Mouse (Mus musculus): ENCODE data around the gene Gm7579. TPM values are rescaled to one million over a fixed set of nuclear protein-coding genes. Genes with fewer than 3 reads are reported as not detected.
"Not testable (repeated sequence)": the region's sequence is repeated elsewhere in the genome, so short reads cannot be mapped to it uniquely, and the experiment has no call there.

Gene Gm7579
- not detected in 2 replicates for polyA plus RNA-seq (2012; ENCODE audit: insufficient read depth, low replicate concordance)

GRCm38 (mm10) chr7:142211559-142211958, at the start of gene Gm7579:
Gene Gm7579 (plus strand): TSS chr7:142211859.
- no peak for TF ChIP-seq FLI1 (IDR thresholded peaks at IDR 0.05; ENCODE audit: low read length)
- TF ChIP-seq GATA1 (IDR thresholded peaks at IDR 0.05; ENCODE audit: borderline replicate concordance, low read length) = no peak
- H3K4me1 ChIP-seq = no peaks in the 10 kb centered on the region
- no peak within 1 kb of the TSS for H3K4me3 ChIP-seq (replicated peaks)
- no peaks in the 10 kb centered on the region for H3K36me3 ChIP-seq (replicated peaks; ENCODE audit: low read length)
- H3K27me3 ChIP-seq (replicated peaks) = peaks cover 34% of the 10 kb centered on the region
- H3K9me3 ChIP-seq = no peaks in the 10 kb centered on the region

GRCm38 (mm10) chr7:142165639-142166038, 46.0 kb upstream of the Gm7579 start, which contains the start of gene Gm4553:
Gene Gm4553 (minus strand): TSS chr7:142165739.
- not testable (repeated sequence) for H3K9me3 ChIP-seq; H3K4me3 ChIP-seq (replicated peaks); H3K4me1 ChIP-seq; H3K36me3 ChIP-seq (replicated peaks; ENCODE audit: low read length)
- peaks cover 28% of the 10 kb centered on the region for H3K27me3 ChIP-seq (replicated peaks)

DNA sequence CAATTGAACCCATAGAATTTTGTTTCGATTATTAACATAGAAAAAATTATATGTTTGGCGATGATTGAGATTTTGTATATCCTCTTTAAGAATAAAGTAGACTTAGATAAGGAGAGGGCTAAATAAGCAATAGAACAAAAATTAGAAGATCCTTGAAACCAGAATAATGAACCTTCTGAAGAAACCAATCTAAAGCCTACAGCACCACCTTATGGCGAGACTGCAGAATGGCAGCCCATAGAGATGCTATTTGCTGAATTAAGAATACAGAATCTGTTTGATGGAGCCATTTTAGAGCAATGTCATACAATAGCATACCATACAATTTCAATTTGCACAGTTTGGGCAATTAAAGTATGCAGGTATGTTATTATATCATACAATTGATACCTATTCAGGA, 41.8 kb upstream of the Gm7579 start:
- no peak for TF ChIP-seq FLI1 (IDR thresholded peaks at IDR 0.05; ENCODE audit: low read length)
- TF ChIP-seq GATA1 (IDR thresholded peaks at IDR 0.05; ENCODE audit: borderline replicate concordance, low read length) = no peak
- Histone ChIP-seq H3K9me3 (no peaks in the 10 kb centered on the region), H3K4me3 (replicated peaks) (no peak overlapping the region), H3K27me3 (replicated peaks) (peaks cover 31% of the 10 kb centered on the region), H3K36me3 (replicated peaks; ENCODE audit: low read length) (no peaks in the 10 kb centered on the region), H3K4me1 (no peaks in the 10 kb centered on the region)

DNA sequence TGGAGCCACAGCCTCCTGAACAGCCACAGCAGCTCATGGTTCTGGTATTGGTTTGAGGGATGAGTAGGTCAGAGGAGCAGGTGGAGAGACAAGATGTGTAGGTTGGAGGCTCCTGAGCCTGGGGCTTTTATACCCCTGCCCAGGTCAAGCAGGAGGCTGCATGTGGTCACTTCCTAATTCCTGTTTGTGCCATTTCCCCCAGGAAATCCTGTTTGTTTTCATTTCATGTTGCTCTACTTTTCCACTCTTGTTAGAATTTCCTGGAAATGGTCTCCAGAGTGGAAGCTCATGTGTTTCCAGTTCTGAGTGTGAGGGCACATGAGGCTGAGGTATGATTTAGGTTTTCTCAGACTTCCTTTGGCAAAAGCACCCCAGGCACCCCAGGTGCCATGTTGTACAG, 35.8 kb upstream of the Gm7579 start, which contains the start of gene Krtap5-2:
TSS of gene Krtap5-2 (minus strand) at position 101 of the 400 bp plus-strand sequence.
- peaks cover 29% of the 10 kb centered on the region for H3K27me3 ChIP-seq (replicated peaks)
- peaks cover 13% of the 10 kb centered on the region for H3K9me3 ChIP-seq
- not testable (repeated sequence) for H3K36me3 ChIP-seq (replicated peaks; ENCODE audit: low read length); H3K4me3 ChIP-seq (replicated peaks); H3K4me1 ChIP-seq

- H3K4me3 ChIP-seq (replicated peaks) = no peak overlapping the region
- H3K36me3 ChIP-seq (replicated peaks; ENCODE audit: low read length) = no peaks in the 10 kb centered on the region
- peaks cover 14% of the 10 kb centered on the region for H3K27me3 ChIP-seq (replicated peaks)
- H3K4me1 ChIP-seq = no peaks in the 10 kb centered on the region
- H3K9me3 ChIP-seq = peaks cover 13% of the 10 kb centered on the region
- no peak for TF ChIP-seq FLI1 (IDR thresholded peaks at IDR 0.05; ENCODE audit: low read length)
- TF ChIP-seq GATA1 (IDR thresholded peaks at IDR 0.05; ENCODE audit: borderline replicate concordance, low read length) = no peak
Measured at GRCm38 (mm10) chr7:142178685-142179084, 33.0 kb upstream of the Gm7579 start.

GRCm38 (mm10) chr7:142181021-142181420, 30.6 kb upstream of the Gm7579 start:
- Histone ChIP-seq H3K36me3 (replicated peaks; ENCODE audit: low read length) (no peaks in the 10 kb centered on the region), H3K27me3 (replicated peaks) (peaks cover 17% of the 10 kb centered on the region), H3K4me1 (no peaks in the 10 kb centered on the region), H3K4me3 (replicated peaks) (no peak overlapping the region), H3K9me3 (peaks cover 9% of the 10 kb centered on the region)
- TF ChIP-seq FLI1 (IDR thresholded peaks at IDR 0.05; ENCODE audit: low read length) (no peak), GATA1 (IDR thresholded peaks at IDR 0.05; ENCODE audit: borderline replicate concordance, low read length) (no peak)

- no peaks in the 10 kb centered on the region for H3K36me3 ChIP-seq (replicated peaks; ENCODE audit: low read length)
- TF ChIP-seq GATA1 (IDR thresholded peaks at IDR 0.05; ENCODE audit: borderline replicate concordance, low read length) = no peak
- TF ChIP-seq FLI1 (IDR thresholded peaks at IDR 0.05; ENCODE audit: low read length) = no peak
- no peaks in the 10 kb centered on the region for H3K4me1 ChIP-seq
- H3K4me3 ChIP-seq (replicated peaks) = no peak overlapping the region
- H3K27me3 ChIP-seq (replicated peaks) = peaks cover 29% of the 10 kb centered on the region
- no peaks in the 10 kb centered on the region for H3K9me3 ChIP-seq
Measured at GRCm38 (mm10) chr7:142188156-142188555, 23.5 kb upstream of the Gm7579 start.

DNA sequence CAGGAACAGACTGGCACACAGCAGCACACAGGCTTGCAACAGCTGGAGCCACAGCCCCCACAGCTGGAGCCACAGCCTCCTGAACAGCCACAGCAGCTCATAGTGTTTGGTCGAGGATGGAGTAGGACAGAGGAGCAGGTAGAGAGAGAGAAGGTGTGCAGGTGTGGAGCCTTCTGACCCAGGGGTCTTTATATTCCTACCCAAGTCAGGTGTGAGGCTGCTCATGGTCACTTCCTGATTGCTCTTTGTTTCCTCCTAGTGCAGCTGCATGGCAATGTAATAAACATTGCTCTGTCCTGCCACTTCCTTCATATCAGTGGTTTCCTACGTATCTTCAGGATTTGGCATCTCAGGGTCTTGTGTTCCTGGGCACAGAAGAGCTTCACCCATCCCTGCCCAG, 21.4 kb upstream of the Gm7579 start, which contains the start of gene Gm10153:
TSS of gene Gm10153 (minus strand) at position 101 of the 400 bp plus-strand sequence.
- no peaks in the 10 kb centered on the region for H3K4me1 ChIP-seq
- peaks cover 11% of the 10 kb centered on the region; the same call in 1 of the 2 replicates for H3K9me3 ChIP-seq
- peaks cover 25% of the 10 kb centered on the region for H3K27me3 ChIP-seq (replicated peaks)
- no peaks in the 10 kb centered on the region for H3K36me3 ChIP-seq (replicated peaks; ENCODE audit: low read length)
- H3K4me3 ChIP-seq (replicated peaks) = no peak within 1 kb of the TSS
- TF ChIP-seq GATA1 (IDR thresholded peaks at IDR 0.05; ENCODE audit: borderline replicate concordance, low read length) (no peak), FLI1 (IDR thresholded peaks at IDR 0.05; ENCODE audit: low read length) (no peak)

- no peak for TF ChIP-seq FLI1 (IDR thresholded peaks at IDR 0.05; ENCODE audit: low read length)
- no peak for TF ChIP-seq GATA1 (IDR thresholded peaks at IDR 0.05; ENCODE audit: borderline replicate concordance, low read length)
Measured at GRCm38 (mm10) chr7:142198748-142199147, 12.9 kb upstream of the Gm7579 start.

DNA sequence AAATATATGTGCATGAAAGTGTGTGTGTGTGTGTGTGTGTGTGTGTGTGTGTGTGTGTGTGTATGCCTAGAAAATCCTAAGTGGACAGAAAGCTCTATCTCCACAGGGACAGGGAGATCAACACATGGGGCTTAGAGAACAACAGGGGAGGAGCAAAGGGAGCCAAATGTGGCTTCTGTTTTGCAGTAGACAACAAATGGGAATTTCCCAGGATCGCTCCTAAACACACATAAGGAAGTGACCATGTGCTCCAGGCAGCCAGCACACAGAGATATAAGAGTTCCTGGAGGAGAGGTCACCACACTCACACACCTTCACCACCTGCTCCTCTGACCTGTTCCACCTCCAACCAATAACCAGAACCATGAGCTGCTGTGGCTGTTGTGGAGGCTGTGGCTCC, 10.6 kb upstream of the Gm7579 start, which contains the start of gene Krtap5-3:
TSS of gene Krtap5-3 (plus strand) at position 301 of the 400 bp plus-strand sequence.
- Histone ChIP-seq H3K36me3 (replicated peaks; ENCODE audit: low read length) (no peaks in the 10 kb centered on the region), H3K9me3 (peaks cover 20% of the 10 kb centered on the region), H3K27me3 (replicated peaks) (peaks cover 32% of the 10 kb centered on the region), H3K4me3 (replicated peaks) (no peak within 1 kb of the TSS), H3K4me1 (no peaks in the 10 kb centered on the region)
- no peak for TF ChIP-seq FLI1 (IDR thresholded peaks at IDR 0.05; ENCODE audit: low read length)
- TF ChIP-seq GATA1 (IDR thresholded peaks at IDR 0.05; ENCODE audit: borderline replicate concordance, low read length) = no peak

More at GRCm38 (mm10) chr7:142198748-142199147, 12.9 kb upstream of the Gm7579 start:
- Histone ChIP-seq H3K36me3 (replicated peaks; ENCODE audit: low read length) (no peaks in the 10 kb centered on the region), H3K27me3 (replicated peaks) (peaks cover 23% of the 10 kb centered on the region), H3K9me3 (peaks cover 32% of the 10 kb centered on the region), H3K4me1 (no peaks in the 10 kb centered on the region), H3K4me3 (replicated peaks) (no peak overlapping the region)

DNA sequence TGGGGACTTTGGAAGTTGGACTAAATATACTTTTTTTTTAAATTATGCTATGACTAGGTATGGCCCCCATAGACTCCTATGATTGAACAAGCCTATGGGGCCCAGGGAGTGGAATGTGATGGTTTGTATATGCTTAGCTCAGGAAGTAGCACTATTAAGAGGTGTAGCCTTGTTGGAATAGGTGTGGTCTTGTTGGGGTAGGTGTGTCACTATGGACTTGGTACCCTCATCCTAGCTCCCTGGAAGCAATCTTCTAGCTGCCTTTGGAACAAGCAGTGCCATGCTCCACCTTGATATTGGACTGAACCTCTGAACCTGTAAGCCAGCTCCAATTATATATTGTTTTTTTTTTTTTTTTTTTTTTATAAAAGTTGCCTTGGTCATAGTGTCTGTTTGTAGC, 6.2 kb upstream of the Gm7579 start:
- peaks cover 11% of the 10 kb centered on the region for H3K9me3 ChIP-seq
- peaks cover 39% of the 10 kb centered on the region for H3K27me3 ChIP-seq (replicated peaks)
- H3K4me3 ChIP-seq (replicated peaks) = no peak overlapping the region
- H3K36me3 ChIP-seq (replicated peaks; ENCODE audit: low read length) = no peaks in the 10 kb centered on the region
- TF ChIP-seq GATA1 (IDR thresholded peaks at IDR 0.05; ENCODE audit: borderline replicate concordance, low read length) = no peak
- TF ChIP-seq FLI1 (IDR thresholded peaks at IDR 0.05; ENCODE audit: low read length) = no peak
- H3K4me1 ChIP-seq = no peaks in the 10 kb centered on the region

GRCm38 (mm10) chr7:142206891-142207290, 4.8 kb upstream of the Gm7579 start:
- H3K4me1 ChIP-seq; H3K9me3 ChIP-seq; H3K36me3 ChIP-seq (replicated peaks; ENCODE audit: low read length); H3K4me3 ChIP-seq (replicated peaks): not testable (repeated sequence)
- H3K27me3 ChIP-seq (replicated peaks) = peaks cover 38% of the 10 kb centered on the region

DNA sequence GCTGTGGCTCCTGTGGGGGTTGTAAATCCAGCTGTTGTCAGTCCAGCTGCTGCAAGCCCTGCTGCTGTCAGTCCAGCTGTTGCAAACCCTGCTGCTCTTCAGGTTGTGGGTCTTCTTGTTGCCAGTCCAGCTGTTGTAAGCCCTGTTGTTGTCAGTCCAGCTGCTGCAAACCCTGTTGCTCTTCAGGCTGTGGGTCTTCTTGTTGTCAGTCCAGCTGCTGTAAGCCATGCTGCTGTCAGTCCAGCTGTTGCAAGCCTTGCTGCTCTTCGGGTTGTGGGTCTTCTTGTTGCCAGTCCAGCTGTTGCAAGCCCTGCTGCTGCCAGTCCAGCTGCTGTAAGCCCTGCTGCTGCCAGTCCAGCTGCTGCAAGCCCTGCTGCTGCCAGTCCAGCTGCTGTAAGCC, 477 bp downstream of the Gm7579 start:
- not testable (repeated sequence) for H3K4me3 ChIP-seq (replicated peaks); H3K4me1 ChIP-seq; H3K9me3 ChIP-seq; H3K36me3 ChIP-seq (replicated peaks; ENCODE audit: low read length)
- peaks cover 34% of the 10 kb centered on the region for H3K27me3 ChIP-seq (replicated peaks)
